Mouse (Mus musculus) ES-CJ7 (cell line): Measurements from ENCODE around the gene Gcn1l1.
A peak's percentile ranks its signal among the peaks of the same experiment; 100 is the strongest.

Experiments
- DNase-seq: peaks from one replicate; pipeline ENCODE4 v3.0.0; 2011; ENCODE audit warnings: low read depth, low spot score

Gene Gcn1l1

GRCm38 (mm10) chr5:115611566-115611965 lies 46.5 kb downstream of the Gcn1l1 start:
- no peak for DNase-seq

- no peak for DNase-seq
These were observed 48.3 kb downstream of the Gcn1l1 start for GRCm38 (mm10) chr5:115613332-115613731.

- peak; percentile 56 for DNase-seq
These were observed 49.9 kb downstream of the Gcn1l1 start for GRCm38 (mm10) chr5:115614948-115615347.

- peak; percentile 27 for DNase-seq
These were observed 54.6 kb downstream of the Gcn1l1 start for GRCm38 (mm10) chr5:115619690-115620089.

GRCm38 (mm10) chr5:115622686-115623085 lies 57.6 kb downstream of the Gcn1l1 start:
- DNase-seq, result peak; percentile 26

- no peak for DNase-seq
These were observed 58.8 kb downstream of the Gcn1l1 start for GRCm38 (mm10) chr5:115623694-115624440.

GRCm38 (mm10) chr5:115626237-115626886 lies 61.3 kb downstream of the Gcn1l1 start:
- no peak for DNase-seq

GRCm38 (mm10) chr5:115628083-115628482 lies 63.0 kb downstream of the Gcn1l1 start:
- DNase-seq, result no peak

- no peak for DNase-seq
These were observed 64.6 kb downstream of the Gcn1l1 start for GRCm38 (mm10) chr5:115629672-115630071.

- DNase-seq, result peak; percentile 55
These were observed 65.2 kb downstream of the Gcn1l1 start for GRCm38 (mm10) chr5:115630291-115630690.

GRCm38 (mm10) chr5:115631505-115632357 lies 66.7 kb downstream of the Gcn1l1 start, which contains the start of gene Rab35:
TSS of gene Rab35 (plus strand) at chr5:115631908.
- DNase-seq, result peak; percentile 86

GRCm38 (mm10) chr5:115632358-115632714 lies 67.3 kb downstream of the Gcn1l1 start:
- peak; percentile 70 for DNase-seq

GRCm38 (mm10) chr5:115633060-115633459 lies 68.0 kb downstream of the Gcn1l1 start:
- DNase-seq, result no peak

- no peak for DNase-seq
These were observed 69.0 kb downstream of the Gcn1l1 start for GRCm38 (mm10) chr5:115634046-115634445.

- DNase-seq, result no peak
These were observed 70.5 kb downstream of the Gcn1l1 start for GRCm38 (mm10) chr5:115635536-115635935.

GRCm38 (mm10) chr5:115644192-115644591 lies 79.1 kb downstream of the Gcn1l1 start:
- no peak for DNase-seq

- no peak for DNase-seq
These were observed 83.8 kb downstream of the Gcn1l1 start for GRCm38 (mm10) chr5:115648876-115649275.

- no peak for DNase-seq
These were observed 84.6 kb downstream of the Gcn1l1 start for GRCm38 (mm10) chr5:115649699-115650098.

- DNase-seq, result no peak
These were observed 85.8 kb downstream of the Gcn1l1 start for GRCm38 (mm10) chr5:115650885-115651284.

GRCm38 (mm10) chr5:115651821-115652220 lies 86.8 kb downstream of the Gcn1l1 start:
- DNase-seq, result no peak

GRCm38 (mm10) chr5:115652681-115653575 lies 87.9 kb downstream of the Gcn1l1 start:
- peak; percentile 99 for DNase-seq
